Mouse (Mus musculus) ES-Bruce4 (cell line): ENCODE results near the gene Rab40b. TPM values are rescaled to one million over a fixed set of nuclear protein-coding genes. Genes with fewer than 3 reads are reported as not detected.

Experiments used
- H3K27ac ChIP-seq: 2 replicates; pipeline ENCODE4 v1.5.1; 2012; ENCODE audit warnings: low read length, inconsistent platforms; ENCODE audit not compliant: insufficient read depth
- H3K27me3 ChIP-seq: 2 replicates; pipeline ENCODE4 v1.6.1; 2012; ENCODE audit warnings: mild to moderate bottlenecking, low read length, inconsistent platforms; ENCODE audit not compliant: control insufficient read depth, poor library complexity, insufficient read depth, severe bottlenecking
- H3K36me3 ChIP-seq: 2 replicates; pipeline ENCODE4 v1.6.1; 2012; ENCODE audit warnings: inconsistent platforms, mild to moderate bottlenecking, low read length, moderate library complexity; ENCODE audit not compliant: control insufficient read depth, poor library complexity, insufficient read depth, severe bottlenecking
- H3K4me1 ChIP-seq: one replicate; pipeline ENCODE4 v1.8.1; 2011; ENCODE audit warnings: low read length; ENCODE audit not compliant: control insufficient read depth, insufficient read depth
- H3K4me3 ChIP-seq: 2 replicates; pipeline ENCODE4 v1.5.1; 2011; ENCODE audit warnings: low read depth, mild to moderate bottlenecking, low read length
- H3K9ac ChIP-seq: 2 replicates; pipeline ENCODE4 v1.6.1; 2012; ENCODE audit warnings: low read depth, mild to moderate bottlenecking, inconsistent platforms; ENCODE audit not compliant: poor library complexity, severe bottlenecking
- H3K9me3 ChIP-seq: replicated peaks from 2 replicates; pipeline ENCODE4 v1.6.1; 2012; ENCODE audit warnings: mild to moderate bottlenecking, low read length, inconsistent platforms; ENCODE audit not compliant: control insufficient read depth, poor library complexity, insufficient read depth, severe bottlenecking
- CTCF ChIP-seq: IDR thresholded peaks from one replicate; pipeline ENCODE4 v1.8.1; 2011; ENCODE audit warnings: low read depth, low read length
- EP300 ChIP-seq: IDR thresholded peaks from 2 replicates; pipeline ENCODE4 v1.6.1; 2011; ENCODE audit warnings: low read depth, low read length; ENCODE audit not compliant: insufficient read depth
- POLR2A ChIP-seq: IDR thresholded peaks from one replicate; pipeline ENCODE4 v1.8.1; 2011; ENCODE audit warnings: low read length; ENCODE audit not compliant: insufficient read depth
- polyA plus RNA-seq: library from polyadenylated mRNA; stranded (reverse); fragments of >200 nt; gene quantifications from 2 replicates; pipeline ENCODE4 v1.2.4, GENCODE M21; 2011; ENCODE audit warnings: low read depth; ENCODE audit not compliant: missing spikeins, insufficient read depth, insufficient read length

The Rab40b gene
- polyA plus RNA-seq, 1 experiment, result not detected

GRCm38 (mm10) chr11:121340287-121340686 is 47.8 kb downstream of the Rab40b start:
- no peak overlapping the region for H3K27ac ChIP-seq
- no peaks in the 10 kb centered on the region for H3K9me3 ChIP-seq
- H3K27me3 ChIP-seq, result no peaks in the 10 kb centered on the region
- no peaks in the 10 kb centered on the region for H3K4me1 ChIP-seq
- TF ChIP-seq CTCF (no peak), EP300 (no peak), POLR2A (no peak)
- H3K9ac ChIP-seq, result no peak overlapping the region
- H3K36me3 ChIP-seq, result peaks cover 25% of the 10 kb centered on the region
- no peak overlapping the region for H3K4me3 ChIP-seq

DNA sequence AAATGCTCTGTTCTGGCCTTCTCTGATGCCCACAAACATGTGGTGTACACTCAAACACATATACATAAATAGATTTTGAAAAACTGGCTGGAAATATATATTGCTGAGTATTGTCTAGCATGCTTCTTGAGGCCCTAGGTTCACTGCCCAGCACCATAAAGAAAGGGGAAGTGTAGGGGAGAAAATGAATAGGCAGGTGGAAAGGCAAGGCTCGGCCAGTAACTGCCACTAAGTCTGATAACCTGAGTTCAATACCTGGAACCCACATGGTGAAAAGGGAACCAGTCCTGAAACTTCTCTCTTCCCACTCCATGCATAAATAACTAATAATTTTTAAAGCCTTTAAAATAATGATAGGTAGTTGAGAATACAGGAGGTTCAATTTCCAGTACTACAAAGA is 48.4 kb downstream of the Rab40b start:
- Histone ChIP-seq H3K27me3 (no peaks in the 10 kb centered on the region), H3K9ac (no peak overlapping the region), H3K27ac (no peak overlapping the region), H3K4me3 (no peak overlapping the region), H3K9me3 (no peaks in the 10 kb centered on the region), H3K36me3 (peaks cover 29% of the 10 kb centered on the region), H3K4me1 (no peaks in the 10 kb centered on the region)
- TF ChIP-seq EP300 (no peak), POLR2A (no peak), CTCF (no peak)

- TF ChIP-seq POLR2A (no peak), CTCF (no peak), EP300 (no peak)
- no peaks in the 10 kb centered on the region for H3K27me3 ChIP-seq
- no peaks in the 10 kb centered on the region for H3K4me1 ChIP-seq
- no peak overlapping the region for H3K4me3 ChIP-seq
- peaks cover 29% of the 10 kb centered on the region for H3K36me3 ChIP-seq
- no peak overlapping the region for H3K27ac ChIP-seq
- H3K9ac ChIP-seq, result no peak overlapping the region
- no peaks in the 10 kb centered on the region for H3K9me3 ChIP-seq
Measured at GRCm38 (mm10) chr11:121331641-121332040, 56.4 kb downstream of the Rab40b start.

DNA sequence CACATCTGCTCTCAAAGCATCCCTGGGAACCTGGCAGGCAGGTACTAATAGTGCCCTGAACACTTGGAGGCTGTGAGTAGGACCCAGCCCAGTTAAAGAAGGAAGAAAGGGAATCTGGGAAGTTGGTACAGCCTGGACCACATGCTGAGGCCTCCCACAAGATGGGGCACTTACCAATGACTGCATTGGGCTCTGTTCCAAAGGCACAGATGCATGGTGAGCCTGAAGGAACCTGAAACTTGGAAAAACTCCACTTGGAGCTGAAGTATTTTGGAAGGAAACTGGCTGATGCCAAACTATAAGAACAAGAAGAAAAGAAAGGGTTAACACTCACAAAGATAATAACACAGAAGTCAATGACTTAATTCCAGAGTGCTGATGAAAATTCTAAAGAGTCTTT is 59.4 kb downstream of the Rab40b start:
- Histone ChIP-seq H3K9ac (no peak overlapping the region), H3K4me3 (no peak overlapping the region), H3K36me3 (peaks cover 14% of the 10 kb centered on the region), H3K27me3 (no peaks in the 10 kb centered on the region), H3K9me3 (no peaks in the 10 kb centered on the region), H3K27ac (no peak overlapping the region), H3K4me1 (no peaks in the 10 kb centered on the region)
- TF ChIP-seq CTCF (no peak), POLR2A (no peak), EP300 (no peak)

DNA sequence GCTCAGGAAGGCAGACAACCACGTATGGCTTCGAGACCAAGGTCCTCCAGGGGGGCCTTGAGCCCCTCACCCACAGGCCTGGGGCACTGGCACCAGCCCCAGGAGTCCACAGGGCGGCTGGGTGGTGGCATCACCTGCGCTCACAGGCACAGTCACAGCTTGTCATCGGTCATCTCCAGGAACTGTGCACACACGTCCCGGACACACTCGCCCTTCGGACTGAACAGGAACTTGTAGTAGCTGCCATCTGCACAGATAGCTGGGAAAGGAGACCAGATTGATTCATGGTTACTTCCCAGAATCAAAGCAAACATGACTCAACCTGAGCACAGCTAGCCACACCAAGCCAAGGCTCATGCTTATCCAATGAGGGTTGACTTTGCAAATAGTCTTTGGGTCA is 59.8 kb downstream of the Rab40b start:
- H3K9me3 ChIP-seq, result no peaks in the 10 kb centered on the region
- no peak overlapping the region for H3K9ac ChIP-seq
- no peaks in the 10 kb centered on the region for H3K4me1 ChIP-seq
- no peak for TF ChIP-seq CTCF
- no peak for TF ChIP-seq EP300
- no peak for TF ChIP-seq POLR2A
- no peak overlapping the region for H3K4me3 ChIP-seq
- H3K36me3 ChIP-seq, result peaks cover 13% of the 10 kb centered on the region
- no peaks in the 10 kb centered on the region for H3K27me3 ChIP-seq
- H3K27ac ChIP-seq, result no peak overlapping the region

DNA sequence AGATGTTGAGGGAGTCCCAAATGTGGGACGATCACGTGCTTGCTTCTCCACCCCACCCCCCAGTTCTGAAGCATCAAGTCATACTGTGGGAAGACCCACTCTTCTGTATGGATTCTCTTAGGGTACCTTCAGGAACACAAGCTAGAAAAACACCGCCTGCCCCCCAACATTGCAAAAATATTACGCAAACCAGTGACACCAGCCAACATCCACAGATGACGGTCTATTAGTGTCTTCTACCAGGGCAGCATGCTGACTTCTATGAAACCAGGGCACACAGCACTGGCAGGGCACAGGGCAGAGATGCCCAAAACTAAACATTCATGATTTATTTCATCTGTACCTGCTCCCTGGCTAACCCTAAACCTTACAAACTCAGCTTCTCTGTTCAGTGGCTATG is 61.4 kb downstream of the Rab40b start:
- H3K27ac ChIP-seq, result no peak overlapping the region
- H3K4me1 ChIP-seq, result no peaks in the 10 kb centered on the region
- TF ChIP-seq POLR2A, result no peak
- TF ChIP-seq EP300, result no peak
- no peak for TF ChIP-seq CTCF
- H3K9me3 ChIP-seq, result no peaks in the 10 kb centered on the region
- no peak overlapping the region for H3K9ac ChIP-seq
- H3K4me3 ChIP-seq, result no peak overlapping the region
- H3K27me3 ChIP-seq, result no peaks in the 10 kb centered on the region
- peaks cover 10% of the 10 kb centered on the region for H3K36me3 ChIP-seq
